Mouse (Mus musculus): ENCODE data around the gene Lmna.

Gene Lmna

DNA sequence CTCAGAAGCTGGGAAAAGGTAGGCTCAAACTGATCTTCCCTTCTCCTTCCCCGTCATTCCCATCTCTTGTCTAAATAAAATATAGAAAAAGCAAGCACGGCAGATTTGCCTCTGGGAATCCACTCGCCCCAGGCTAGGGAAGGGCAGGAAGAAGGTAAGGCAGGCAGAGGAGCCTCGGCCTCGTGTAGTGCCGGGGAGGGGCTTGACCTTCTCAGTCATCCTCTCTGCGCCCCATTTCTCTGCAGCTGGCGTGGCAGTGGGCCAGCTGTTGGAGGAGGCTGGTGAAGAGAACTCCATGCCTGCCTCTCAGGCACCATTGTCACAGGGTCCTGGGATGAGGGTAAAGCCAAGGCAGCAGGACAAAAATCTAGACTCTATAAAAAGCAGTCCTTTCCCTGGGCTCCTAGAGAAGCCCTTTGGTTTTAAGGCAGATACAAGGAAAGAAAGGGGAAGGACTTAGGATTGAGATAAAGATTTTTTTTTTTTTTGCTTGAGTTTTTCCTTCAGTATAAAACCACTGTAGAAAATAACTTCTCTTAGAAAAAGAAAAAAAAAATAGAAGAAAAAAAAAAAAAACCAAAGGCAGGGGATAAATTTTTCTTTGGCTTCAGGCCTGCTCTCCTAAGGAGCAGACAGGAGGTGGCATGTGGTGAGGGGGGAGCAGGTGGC, 28.2 kb downstream of the Lmna start:
- intact Hi-C loops (cut with DNase I) = no loop called here

DNA sequence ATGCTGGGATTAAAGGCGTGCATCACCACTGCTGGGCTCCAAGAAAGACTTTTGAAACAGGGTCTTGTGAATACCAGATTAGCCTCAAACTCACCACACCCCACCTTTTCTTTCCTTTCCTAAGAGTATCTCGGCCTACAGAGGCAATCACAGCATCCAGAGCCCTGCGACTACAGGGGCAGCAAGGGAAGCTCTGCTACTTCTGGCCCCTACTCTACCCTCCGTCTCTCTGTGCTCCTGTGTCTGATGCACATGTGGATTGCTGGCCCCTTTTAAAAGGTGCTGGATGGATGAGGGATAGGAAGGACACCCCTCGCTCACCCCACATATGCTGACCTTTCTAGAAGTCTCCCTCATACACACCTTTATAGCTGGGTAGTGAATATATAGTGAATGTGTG, 29.1 kb downstream of the Lmna start:
- intact Hi-C loops (cut with DNase I) = no loop called here

DNA sequence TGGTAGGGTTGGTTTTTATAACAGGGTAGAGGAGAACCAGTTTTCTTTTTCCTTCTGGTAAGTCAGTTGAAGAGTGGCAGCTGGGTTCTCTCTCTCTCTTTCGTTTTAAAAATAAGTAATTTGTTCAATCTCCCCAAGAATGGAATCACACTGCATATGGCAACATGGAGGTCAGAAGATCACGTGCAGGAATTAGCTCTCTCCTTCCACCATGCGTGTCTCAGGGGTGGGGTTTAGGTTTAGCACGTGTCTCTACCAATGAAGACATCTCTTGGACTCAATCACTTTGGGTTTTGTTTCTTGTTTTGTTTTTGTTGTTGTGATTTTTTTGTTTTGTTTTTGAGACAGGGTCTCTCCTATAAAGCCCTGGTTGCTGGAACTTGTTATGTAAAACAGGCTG, 29.9 kb downstream of the Lmna start:
- intact Hi-C loops (cut with DNase I) = no loop called here

DNA sequence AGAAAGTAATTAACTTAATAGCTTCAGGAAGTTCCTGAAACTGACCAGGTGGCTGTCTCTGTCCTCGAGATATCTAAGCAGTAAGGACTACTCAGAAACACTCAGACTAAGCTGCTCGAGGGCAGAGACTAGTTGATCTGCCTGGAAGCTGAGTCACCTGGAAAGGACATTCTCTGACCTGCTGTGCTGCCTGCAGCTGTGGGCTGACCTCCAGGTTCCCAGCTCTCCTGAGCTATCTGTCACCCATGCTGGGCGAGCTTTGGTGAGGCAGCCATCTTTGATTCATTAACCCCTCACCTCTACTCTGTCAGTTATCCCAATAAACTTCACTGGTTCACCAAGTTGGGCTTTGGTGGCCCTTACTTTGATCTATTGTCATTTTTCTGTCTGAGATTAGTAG, 30.6 kb downstream of the Lmna start:
- intact Hi-C loops (cut with DNase I) = no loop called here

DNA sequence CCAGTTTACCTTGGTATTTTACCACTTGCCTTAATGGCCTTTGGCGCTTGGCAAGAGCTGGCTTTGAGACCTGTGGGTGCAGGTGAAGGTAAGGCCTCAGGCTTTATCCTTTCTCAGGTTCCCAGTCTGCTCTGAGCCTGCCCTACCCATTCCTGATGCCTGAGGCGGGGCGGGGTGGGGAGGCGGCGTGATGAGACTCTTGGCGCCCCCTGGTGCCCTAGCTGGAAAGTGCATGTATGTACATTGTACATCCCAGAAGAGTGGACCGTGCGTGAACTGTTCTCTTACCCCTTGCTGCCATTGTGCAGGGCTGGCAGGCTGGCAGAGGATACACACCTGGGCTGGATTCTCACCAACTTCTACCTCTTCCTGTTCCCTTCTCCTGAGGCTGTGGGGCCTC, 32.0 kb downstream of the Lmna start:
- intact Hi-C loops (cut with DNase I) = no loop called here

- intact Hi-C loops (cut with DNase I) = no loop called here
Observed at GRCm38 (mm10) chr3:88476403-88476802, 33.4 kb downstream of the Lmna start.

DNA sequence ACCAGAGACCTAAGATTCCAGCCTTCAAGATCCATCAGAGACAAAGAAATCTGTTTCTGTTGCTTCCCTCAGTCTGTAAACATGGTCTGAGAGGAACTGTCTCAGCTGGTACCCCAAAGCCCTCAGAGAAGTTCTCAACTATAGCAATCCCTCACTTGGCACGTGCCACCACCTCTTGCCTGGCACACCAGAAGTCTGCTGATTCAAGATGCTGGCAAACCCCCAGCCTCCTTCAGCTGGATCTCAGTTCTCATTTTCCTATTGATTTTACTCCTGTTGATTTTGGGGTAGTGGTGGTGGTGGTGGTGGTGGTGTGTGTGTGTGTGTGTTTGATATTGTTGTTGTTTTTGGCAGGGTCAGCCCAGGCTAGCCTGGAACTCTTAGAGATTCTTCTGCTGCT, 36.2 kb downstream of the Lmna start:
- intact Hi-C loops (cut with DNase I) = no loop called here

GRCm38 (mm10) chr3:88473020-88473419, 36.7 kb downstream of the Lmna start:
- intact Hi-C loops (cut with DNase I) = no loop called here

GRCm38 (mm10) chr3:88470943-88471479, 38.7 kb downstream of the Lmna start:
- intact Hi-C loops (cut with DNase I) = no loop called here

DNA sequence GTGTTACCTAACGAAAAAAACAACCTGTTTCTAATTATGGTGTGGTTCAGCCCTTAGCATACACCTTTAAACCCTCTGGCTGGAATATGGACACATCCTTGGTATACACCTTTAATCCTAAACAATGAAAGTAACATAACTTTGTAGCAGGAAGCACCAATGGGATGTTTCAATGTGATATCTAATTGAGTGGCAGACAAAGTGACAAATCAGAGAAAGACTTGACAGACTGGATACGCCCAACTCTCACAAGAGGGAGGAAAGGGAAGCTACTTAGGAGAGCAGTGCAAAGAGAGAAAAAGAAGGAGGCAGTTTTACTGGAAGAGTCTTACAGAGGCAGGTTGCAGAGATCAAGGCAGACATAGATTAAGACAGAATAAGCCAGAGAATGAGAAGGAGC, 40.3 kb downstream of the Lmna start:
- intact Hi-C loops (cut with DNase I) = no loop called here

- intact Hi-C loops (cut with DNase I) = loop anchor here (1.0 kb wide), 1 partner anchor 58 kb away; no protein-coding TSS in a partner anchor
Observed at GRCm38 (mm10) chr3:88467116-88467824, 42.5 kb downstream of the Lmna start.

GRCm38 (mm10) chr3:88465127-88465526, 44.6 kb downstream of the Lmna start:
- intact Hi-C loops (cut with DNase I) = no loop called here

DNA sequence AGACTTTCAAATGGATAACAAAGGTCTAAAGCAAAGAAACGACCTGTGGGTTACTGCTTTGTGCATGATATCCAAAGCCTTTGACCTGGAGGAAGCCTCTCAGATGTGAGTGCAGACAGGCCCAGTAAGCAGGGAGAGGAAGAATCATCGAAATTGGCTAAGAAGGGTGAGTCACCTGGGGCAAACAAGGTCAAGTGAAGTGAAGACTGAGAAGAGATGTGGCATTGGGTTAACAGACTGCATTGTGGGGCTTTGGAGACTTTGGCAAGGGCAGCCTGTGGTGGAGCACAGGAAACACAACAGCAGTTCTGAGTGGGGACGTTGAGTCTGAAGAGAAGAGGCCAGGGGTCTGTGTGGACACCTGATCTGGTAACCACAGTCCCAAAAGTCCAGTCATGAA, 45.3 kb downstream of the Lmna start:
- intact Hi-C loops (cut with DNase I) = no loop called here

DNA sequence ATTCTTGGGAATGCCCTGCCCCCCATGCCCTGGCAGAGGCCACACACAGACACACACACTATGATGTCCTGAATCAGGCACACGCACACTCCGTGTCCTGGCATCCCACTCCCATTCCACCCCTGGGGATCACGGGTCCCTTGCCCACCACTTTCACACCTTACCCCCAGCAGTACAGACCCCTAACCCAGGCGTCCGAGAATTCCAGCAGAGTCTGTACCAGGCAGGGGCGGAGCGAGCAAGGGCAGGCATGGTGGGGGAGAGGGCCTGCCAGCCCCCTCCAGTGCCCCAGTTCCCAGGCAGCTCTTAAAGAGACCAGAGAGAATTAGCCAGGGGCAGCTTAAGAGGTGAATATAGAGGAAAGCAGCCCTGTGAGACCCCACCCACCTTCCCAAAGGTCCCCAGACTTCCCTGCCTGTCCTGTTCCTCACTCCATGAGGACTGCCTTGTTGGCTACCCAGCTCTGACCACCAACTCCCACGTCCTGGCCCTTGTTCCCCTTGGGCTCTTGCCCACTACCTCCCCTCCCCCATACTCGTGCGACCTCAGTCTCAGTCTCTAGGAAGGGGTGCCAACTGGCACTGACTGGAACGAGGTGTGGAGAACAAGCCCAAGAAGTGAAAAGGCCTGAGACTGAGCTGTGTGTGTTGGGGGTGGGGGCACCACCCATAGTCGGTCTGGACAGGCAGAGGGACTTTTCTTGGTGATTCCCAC, 48.6 kb downstream of the Lmna start, which contains the start of gene Sema4a:
Gene Sema4a, minus strand, starts transcription at position 200 of the 714 bp plus-strand sequence.
- intact Hi-C loops (cut with DNase I) = no loop called here

- intact Hi-C loops (cut with DNase I) = no loop called here
Observed at GRCm38 (mm10) chr3:88460029-88460428, 49.7 kb downstream of the Lmna start.

DNA sequence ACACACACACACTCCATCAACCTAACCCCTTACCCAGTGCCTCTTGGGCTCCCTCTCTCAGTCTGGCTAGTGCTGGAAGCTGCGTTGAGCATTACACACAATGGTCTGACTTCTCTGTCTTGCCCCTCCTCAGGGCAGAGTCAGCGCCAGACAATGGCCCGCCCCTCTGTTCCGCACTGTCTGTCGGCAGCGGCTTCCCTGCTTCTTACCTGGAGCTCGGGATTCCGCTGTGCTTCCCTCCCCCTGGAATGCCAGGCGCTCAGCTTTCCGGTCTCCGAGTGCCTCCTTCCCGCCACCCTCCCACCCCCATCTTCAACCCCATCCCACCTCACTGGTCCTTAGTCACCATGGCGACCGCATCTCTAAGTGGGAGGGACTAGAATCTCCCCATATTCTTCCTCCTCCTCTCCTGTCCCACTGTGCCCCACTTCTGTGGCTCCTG, 51.0 kb downstream of the Lmna start:
- intact Hi-C loops (cut with DNase I) = no loop called here

DNA sequence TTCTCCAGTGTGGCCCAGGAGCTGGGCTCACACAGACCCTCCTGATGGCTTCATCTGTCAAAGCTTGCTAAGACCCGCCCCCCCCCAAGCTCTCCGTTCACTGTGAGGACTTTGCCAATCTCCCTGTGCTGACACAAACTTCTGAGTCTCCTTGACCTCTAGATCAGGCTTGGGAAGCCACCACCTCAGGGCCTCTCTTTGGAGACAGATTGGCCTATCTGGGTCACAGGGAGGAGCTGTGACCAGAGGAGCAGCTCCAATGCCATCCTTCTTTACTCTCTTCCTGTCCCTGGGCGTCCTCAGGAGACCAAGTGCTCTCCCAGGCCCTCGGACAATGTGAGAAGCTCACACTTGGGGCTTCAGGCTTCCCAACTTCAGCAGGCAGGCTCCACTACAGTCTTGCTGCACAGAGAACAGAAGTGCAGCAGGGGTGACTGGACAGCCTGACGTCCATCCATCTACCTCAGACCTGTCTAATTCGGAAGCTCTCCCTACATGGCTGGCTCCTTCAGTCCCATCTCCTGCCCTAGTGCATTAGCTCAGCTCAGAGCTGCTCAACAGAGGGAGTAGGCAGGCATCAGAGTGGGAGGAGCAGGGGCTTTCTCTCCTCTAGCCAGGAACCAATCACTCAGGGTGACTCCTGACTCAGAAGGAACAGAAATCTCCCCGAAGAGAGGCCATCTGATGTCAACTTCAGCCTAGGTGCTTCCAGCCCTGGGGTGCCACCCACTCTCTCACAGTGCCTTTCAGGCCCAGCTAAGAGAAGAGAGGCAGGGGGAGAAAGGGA, 52.8 kb downstream of the Lmna start:
- intact Hi-C loops (cut with DNase I) = no loop called here

DNA sequence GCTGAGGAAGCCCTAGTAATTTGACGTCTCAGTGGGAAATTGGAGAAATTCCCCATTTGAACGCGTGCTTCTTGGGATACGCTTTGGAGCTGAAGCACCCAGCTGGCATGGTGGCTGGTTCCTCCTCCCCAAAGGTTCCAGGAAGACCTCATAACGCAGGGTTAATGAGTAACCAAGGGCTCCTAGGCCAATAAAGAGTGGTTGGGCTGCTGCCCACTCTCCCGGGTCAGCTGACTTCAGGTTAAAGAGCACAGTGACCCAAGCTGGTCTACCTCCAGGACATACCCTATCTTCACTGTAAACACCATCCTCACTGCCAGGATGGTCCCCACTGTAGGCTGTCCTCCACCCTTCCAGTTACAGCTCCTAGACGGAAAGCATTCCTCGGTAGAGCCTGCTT, 53.4 kb downstream of the Lmna start:
- intact Hi-C loops (cut with DNase I) = no loop called here

DNA sequence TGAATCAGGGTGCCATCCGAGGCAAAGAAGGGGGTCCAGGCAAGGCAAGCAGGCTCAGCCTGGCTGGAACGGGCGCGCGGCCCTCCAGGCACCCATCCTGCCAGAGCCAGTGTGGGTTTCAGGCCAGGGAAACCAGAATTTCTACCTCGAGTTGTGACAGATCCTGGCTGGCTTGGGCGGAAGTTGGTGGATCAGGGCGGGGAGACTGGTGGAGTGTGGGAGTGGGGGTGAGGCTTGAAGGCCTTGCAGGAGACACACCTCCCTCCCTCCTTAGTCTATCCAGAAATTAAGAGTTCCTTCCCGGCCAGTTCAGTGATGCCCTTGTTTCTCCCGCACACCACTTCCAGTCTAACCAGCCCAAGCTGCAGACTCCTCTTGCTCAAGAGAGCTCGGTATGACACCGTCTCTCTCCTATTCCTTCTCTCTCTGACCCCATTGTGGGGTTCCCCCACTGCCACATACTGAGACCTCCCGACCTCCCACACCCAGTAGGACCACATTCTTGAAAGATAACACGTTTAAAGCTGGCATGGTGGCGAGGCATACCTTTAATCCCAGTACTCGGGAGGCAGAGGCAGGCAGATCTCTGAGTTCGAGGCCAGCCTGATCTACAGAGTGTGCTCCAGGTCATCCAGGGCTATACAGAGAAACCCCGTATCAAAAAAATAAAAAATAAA, 54.0 kb downstream of the Lmna start:
- intact Hi-C loops (cut with DNase I) = no loop called here

DNA sequence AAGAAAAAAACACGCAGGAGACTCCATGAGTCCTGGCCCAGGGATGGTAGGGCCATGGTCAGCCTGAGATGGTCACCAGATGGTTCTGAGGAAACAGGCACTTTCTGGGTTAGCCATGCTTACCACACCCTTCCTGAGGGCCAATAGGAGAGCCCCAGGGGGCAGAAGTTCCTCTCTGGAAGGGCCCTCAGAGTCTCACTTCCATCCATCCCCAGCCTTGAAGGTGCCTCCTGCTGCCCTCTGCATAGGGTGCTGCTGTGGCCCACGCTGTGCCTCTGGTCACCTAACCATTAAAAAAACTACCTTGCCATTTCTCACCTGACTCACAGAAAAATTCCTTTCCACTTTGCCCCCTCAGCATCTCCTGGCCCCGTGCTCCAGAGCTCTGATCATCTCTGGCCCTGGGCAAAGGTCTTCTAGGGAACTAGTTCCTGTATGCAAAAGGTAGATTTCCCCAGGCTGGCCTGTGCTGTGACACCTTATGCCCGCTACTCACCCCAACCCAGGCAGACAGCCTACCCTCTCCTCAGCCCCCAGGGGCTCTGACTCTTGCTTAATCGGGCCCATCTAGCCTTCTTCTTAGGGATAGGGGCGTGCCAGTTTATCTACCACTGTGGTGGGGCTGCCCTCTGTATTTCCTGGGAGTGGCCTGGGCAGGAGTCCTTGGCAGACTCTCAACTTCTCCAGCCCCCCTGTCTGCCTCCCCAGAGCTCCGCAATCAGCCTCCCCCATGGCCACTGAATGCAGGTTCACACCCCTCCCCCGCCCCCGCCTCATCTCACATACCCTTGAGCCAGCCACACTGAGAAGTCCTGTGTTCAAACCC, 54.8 kb downstream of the Lmna start:
- intact Hi-C loops (cut with DNase I) = no loop called here
